Mouse (Mus musculus) colon, adult 2 months (tissue): ENCODE results near the gene Olfr1419. TPM values are rescaled to one million over a fixed set of nuclear protein-coding genes. Genes with fewer than 3 reads are reported as not detected.

Experiments used
- polyA plus RNA-seq: library from polyadenylated mRNA; depleted of rRNA; stranded (reverse); fragments of >200 nt; gene quantifications from 2 replicates; pipeline ENCODE4 v1.2.3, GENCODE M21; 2012; rRNA removed

Olfr1419 gene
- polyA plus RNA-seq = not detected in 2 replicates

DNA sequence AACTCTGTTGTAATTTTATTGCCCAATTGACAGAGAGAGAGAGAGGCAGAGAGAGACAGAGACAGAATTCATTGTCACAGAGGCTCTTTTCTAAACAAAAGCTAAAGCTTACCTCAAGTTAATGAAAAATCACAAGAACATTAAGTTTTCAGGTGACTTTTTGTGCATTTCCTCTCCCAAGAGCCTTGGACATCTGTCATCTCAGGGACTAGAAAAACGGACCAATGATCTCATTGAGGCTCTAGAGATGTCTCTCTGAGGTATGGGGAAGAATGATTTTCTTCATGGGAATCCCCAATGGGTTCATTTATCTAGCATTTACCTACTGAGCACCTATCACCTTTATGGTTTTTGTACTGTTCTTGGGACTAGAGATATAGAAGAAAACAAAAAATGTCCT lies at the start of gene Olfr1419:
Gene Olfr1419 (minus strand): TSS at position 101 of the 400 bp plus-strand sequence.

DNA sequence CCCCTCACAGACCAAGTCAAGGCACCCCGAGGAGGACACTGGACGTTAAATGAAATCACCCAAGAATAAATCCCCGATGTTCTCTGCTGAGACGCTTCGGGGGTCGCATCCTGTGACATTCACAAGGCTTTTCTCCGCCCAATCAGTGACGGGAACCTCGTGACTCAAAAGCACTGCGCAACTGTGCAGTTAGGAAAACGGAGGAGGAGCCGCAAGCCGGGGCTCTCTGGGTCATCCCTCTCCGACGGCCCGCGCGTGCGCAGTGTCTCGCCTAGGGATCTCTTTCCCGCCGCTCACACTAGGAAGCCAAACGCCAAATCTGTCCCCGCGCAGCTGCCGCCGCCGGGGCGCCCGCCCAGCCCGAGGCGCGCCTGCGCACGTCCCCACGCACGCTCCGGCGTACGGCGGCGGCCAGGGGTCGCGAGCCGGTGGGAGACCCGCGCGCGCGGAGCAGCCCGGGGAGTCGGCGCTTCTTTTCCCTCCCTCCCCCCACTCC lies 37.2 kb upstream of the Olfr1419 start, which contains the start of gene Patl1:
Gene Patl1 (plus strand): TSS at position 363 of the 496 bp plus-strand sequence.

DNA sequence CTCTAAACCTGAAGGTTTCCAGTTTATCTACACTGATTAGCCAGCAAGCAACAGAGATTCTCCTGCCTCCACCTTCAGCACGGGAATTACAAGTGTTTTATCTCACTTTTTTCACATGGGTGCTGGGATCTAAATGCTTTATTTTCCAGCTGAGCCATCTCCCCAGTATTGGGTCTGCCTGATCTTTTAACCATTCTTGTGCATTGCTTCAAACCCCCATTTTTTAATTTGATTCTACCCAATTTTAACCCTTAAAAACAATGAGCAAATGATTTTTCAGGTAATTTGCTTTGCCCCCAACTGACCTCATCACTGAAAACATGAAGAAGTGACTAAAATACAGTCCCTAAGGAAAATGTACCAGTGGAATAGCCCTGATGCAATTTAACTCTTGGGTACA lies 11.4 kb upstream of the Olfr1419 start, which contains the start of gene Olfr1420:
Gene Olfr1420 (plus strand): TSS at position 301 of the 400 bp plus-strand sequence.

DNA sequence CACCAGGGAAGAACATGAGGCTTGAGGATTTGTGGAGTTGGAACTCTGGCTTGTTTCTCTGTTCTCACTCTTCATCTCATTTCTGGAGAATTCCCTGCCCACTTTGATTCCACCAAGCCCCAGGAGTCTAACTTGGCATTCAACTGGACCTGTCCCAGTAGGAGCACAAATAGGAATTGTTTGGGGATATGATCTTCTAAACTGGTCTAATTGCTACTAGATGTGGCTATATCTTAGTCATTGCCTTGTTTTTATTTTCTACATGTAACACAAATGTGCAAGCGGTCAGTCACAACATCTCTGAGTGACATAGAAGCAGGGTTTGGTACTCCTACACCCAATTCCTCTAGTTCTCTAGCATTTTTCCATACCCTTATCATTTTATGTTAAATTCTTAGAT lies 13.9 kb downstream of the Olfr1419 start, which contains the start of gene Olfr1418:
Gene Olfr1418 (minus strand): TSS at position 101 of the 400 bp plus-strand sequence.

DNA sequence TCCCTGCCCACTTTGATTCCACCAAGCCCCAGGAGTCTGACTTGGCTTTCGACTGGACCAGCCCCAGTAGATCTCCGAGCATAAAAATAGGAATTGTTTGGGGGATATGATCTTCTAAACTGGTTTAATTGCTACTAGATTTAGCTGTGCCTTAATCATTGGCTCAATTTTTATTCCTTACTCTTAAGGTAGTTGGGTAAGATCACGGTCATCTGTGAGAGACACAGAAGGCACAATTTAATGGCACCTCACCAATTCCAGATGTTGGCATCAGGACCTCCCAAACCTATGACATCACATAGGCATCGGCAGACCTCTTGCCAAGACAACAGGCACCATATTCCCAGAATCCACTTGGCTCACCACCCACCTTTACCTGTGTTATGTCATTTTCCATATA lies 35.8 kb downstream of the Olfr1419 start, which contains the start of gene Olfr1417:
Gene Olfr1417 (minus strand): TSS at position 101 of the 400 bp plus-strand sequence.

DNA sequence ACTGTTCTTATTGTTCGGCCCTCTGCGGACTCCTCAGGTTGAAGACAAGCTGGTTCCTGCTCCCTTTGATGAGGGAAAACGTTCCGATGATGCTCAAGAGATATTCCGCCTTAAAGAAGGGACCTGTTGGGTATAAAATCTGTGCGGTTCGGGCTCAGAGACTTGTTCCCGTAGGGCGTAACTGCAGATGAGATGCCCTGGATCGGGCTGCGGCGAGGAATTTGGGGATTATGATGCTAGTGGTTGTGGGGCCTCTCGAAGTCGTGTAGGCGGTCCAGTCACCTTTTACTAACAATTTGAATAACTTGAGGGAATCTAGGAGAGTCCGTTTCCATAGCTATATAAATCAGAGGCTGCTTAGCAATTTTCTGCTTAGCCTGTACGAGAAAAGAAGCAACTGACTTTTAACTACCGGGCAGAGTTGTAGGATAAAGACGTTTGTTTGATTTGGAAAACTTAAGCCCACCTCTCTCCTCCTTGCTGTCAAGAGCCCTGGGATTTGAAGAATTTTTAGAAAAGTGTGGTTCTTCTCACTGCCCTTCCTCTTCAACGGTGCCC lies 55.7 kb downstream of the Olfr1419 start, which contains the start of gene Stx3:
Gene Stx3 (minus strand): TSS at position 261 of the 558 bp plus-strand sequence.

Other genes starting within 250 kb of the Olfr1419 start
- not detected in 2 replicates for gene Ms4a3, start 234.3 kb downstream of the Olfr1419 start, polyA plus RNA-seq
- not detected in 2 replicates for gene Oosp2, start 214.5 kb downstream of the Olfr1419 start, polyA plus RNA-seq
- gene Oosp1, start 184.0 kb downstream of the Olfr1419 start, polyA plus RNA-seq = not detected in 2 replicates
- not detected in 2 replicates for gene Oosp3, start 178.1 kb downstream of the Olfr1419 start, polyA plus RNA-seq
- not detected in 2 replicates for gene Gif, start 127.6 kb downstream of the Olfr1419 start, polyA plus RNA-seq
- gene Mrpl16, start 104.7 kb downstream of the Olfr1419 start, polyA plus RNA-seq = 6.7 and 7.3 TPM in 2 replicates
- 18.1 and 22.3 TPM in 2 replicates for gene Stx3, start 55.7 kb downstream of the Olfr1419 start, polyA plus RNA-seq
- gene Olfr1417, start 35.9 kb downstream of the Olfr1419 start, polyA plus RNA-seq = not detected in 2 replicates
- gene Olfr1418, start 14.0 kb downstream of the Olfr1419 start, polyA plus RNA-seq = not detected in 2 replicates
- not detected in 2 replicates for gene Olfr1420, start 11.5 kb upstream of the Olfr1419 start, polyA plus RNA-seq
- gene Patl1, start 37.3 kb upstream of the Olfr1419 start, polyA plus RNA-seq = 8.1 and 9.0 TPM in 2 replicates
- gene Osbp, start 90.8 kb upstream of the Olfr1419 start, polyA plus RNA-seq = 15.3 and 15.4 TPM in 2 replicates
- not detected in 2 replicates for gene Olfr1423, start 166.2 kb upstream of the Olfr1419 start, polyA plus RNA-seq
- gene Olfr1424, start 187.6 kb upstream of the Olfr1419 start, polyA plus RNA-seq = not detected in 2 replicates
- gene Olfr1425, start 202.6 kb upstream of the Olfr1419 start, polyA plus RNA-seq = not detected in 2 replicates
- gene Olfr1426, start 216.9 kb upstream of the Olfr1419 start, polyA plus RNA-seq = not detected in 2 replicates
- not detected in 2 replicates for gene Olfr1427, start 228.2 kb upstream of the Olfr1419 start, polyA plus RNA-seq
- gene Olfr1428, start 240.8 kb upstream of the Olfr1419 start, polyA plus RNA-seq = not detected in 2 replicates
- not detected in 2 replicates for gene Olfr76, start 248.1 kb upstream of the Olfr1419 start, polyA plus RNA-seq